Mouse (Mus musculus) testis, postnatal 14 days (tissue): ENCODE results near the gene Tfap2d.

Source experiments
- DNase-seq: peaks from one replicate; pipeline ENCODE4 v3.0.0; 2021; ENCODE audit warnings: low spot score

Tfap2d gene

GRCm38 (mm10) chr1:19102631-19103030, at the start of gene Tfap2d:
Tfap2d (plus strand) TSS chr1:19103022.
- no peak for DNase-seq

- DNase-seq, result no peak
Measured at GRCm38 (mm10) chr1:19056300-19056699, 46.5 kb upstream of the Tfap2d start.

GRCm38 (mm10) chr1:19056861-19057260, 46.0 kb upstream of the Tfap2d start:
- DNase-seq, result no peak

- DNase-seq, result no peak
Measured at GRCm38 (mm10) chr1:19088078-19088477, 14.7 kb upstream of the Tfap2d start.

GRCm38 (mm10) chr1:19096921-19097320, 5.9 kb upstream of the Tfap2d start:
- DNase-seq, result peak; percentile 12

GRCm38 (mm10) chr1:19103316-19103715, 494 bp downstream of the Tfap2d start:
- DNase-seq, result no peak

GRCm38 (mm10) chr1:19103776-19104142, 937 bp downstream of the Tfap2d start:
- no peak for DNase-seq

GRCm38 (mm10) chr1:19104143-19104857, 1.5 kb downstream of the Tfap2d start:
- no peak for DNase-seq

GRCm38 (mm10) chr1:19106401-19106800, 3.6 kb downstream of the Tfap2d start:
- DNase-seq, result no peak

- DNase-seq, result no peak
Measured at GRCm38 (mm10) chr1:19106841-19107800, 4.3 kb downstream of the Tfap2d start.

- DNase-seq, result no peak
Measured at GRCm38 (mm10) chr1:19107801-19108200, 5.0 kb downstream of the Tfap2d start.

GRCm38 (mm10) chr1:19109711-19110110, 6.9 kb downstream of the Tfap2d start:
- DNase-seq, result peak; percentile 8

- DNase-seq, result no peak
Measured at GRCm38 (mm10) chr1:19110211-19110610, 7.4 kb downstream of the Tfap2d start.

- no peak for DNase-seq
Measured at GRCm38 (mm10) chr1:19111020-19111419, 8.2 kb downstream of the Tfap2d start.

GRCm38 (mm10) chr1:19178742-19179397, 76.0 kb downstream of the Tfap2d start:
- no peak for DNase-seq

- peak; percentile 15 for DNase-seq
Measured at GRCm38 (mm10) chr1:19205649-19206048, 102.8 kb downstream of the Tfap2d start.

- DNase-seq, result no peak
Measured at GRCm38 (mm10) chr1:19206194-19206593, 103.4 kb downstream of the Tfap2d start.

GRCm38 (mm10) chr1:19207611-19208010, 104.8 kb downstream of the Tfap2d start:
- no peak for DNase-seq

- DNase-seq, result no peak
Measured at GRCm38 (mm10) chr1:19208641-19209358, 106.0 kb downstream of the Tfap2d start, which contains the start of gene Tfap2b. Tfap2b (plus strand) TSS chr1:19208914.

GRCm38 (mm10) chr1:19209359-19209745, 106.5 kb downstream of the Tfap2d start:
- DNase-seq, result no peak

- DNase-seq, result no peak
Measured at GRCm38 (mm10) chr1:19209776-19210175, 107.0 kb downstream of the Tfap2d start.
